Mouse (Mus musculus): ENCODE measurements at regions not wholly inside any gene's neighbourhood (a gene's known extent, or its start where the extent isn't known, plus 50 kb on each side); places are given as distances from the start of the nearest gene placed in this dataset.

GRCm38 (mm10) chr2:168424277-168425099, 143.0 kb upstream of the Kcng1 start:
- H3K4me2 ChIP-seq = no peak overlapping the region
- H3K4me1 ChIP-seq (ENCODE audit: control insufficient read depth, insufficient read depth, low read length) = no peaks in the 10 kb centered on the region
- H3K36me3 ChIP-seq (ENCODE audit: control insufficient read depth, insufficient read depth, low read length) = no peaks in the 10 kb centered on the region
- no peak overlapping the region for H3K9ac ChIP-seq (ENCODE audit: low read depth, low read length)
- H3K4me3 ChIP-seq (ENCODE audit: low read depth, low read length) = no peak overlapping the region
- H3K27ac ChIP-seq (ENCODE audit: low read depth, low read length) = no peak overlapping the region
- peaks cover 33% of the 10 kb centered on the region for H3K27me3 ChIP-seq (ENCODE audit: control insufficient read depth, insufficient read depth, low read length)
- WGBS (ENCODE audit: insufficient replicate concordance) = 76% methylated on average over 20 of the region's 20 CpGs
- no peak for ATAC-seq (replicated peaks; ENCODE audit: insufficient number of reproducible peaks, low FRiP score, low TSS enrichment)
- 0 out of 2 replicates have a peak, but pooled peaks cover 2% of the 10 kb centered on the region for H3K9me3 ChIP-seq (replicated peaks; ENCODE audit: control insufficient read depth, low read length)

- H3K4me3 ChIP-seq (ENCODE audit: low read depth, low read length) = no peak overlapping the region
- no peak overlapping the region for H3K9ac ChIP-seq (ENCODE audit: low read depth, low read length)
- ATAC-seq (replicated peaks; ENCODE audit: insufficient number of reproducible peaks, low FRiP score, low TSS enrichment) = no peak
- 61% methylated on average over 6 of the region's 6 CpGs for WGBS (ENCODE audit: insufficient replicate concordance)
- peaks cover 33% of the 10 kb centered on the region for H3K27me3 ChIP-seq (ENCODE audit: control insufficient read depth, insufficient read depth, low read length)
- 0 out of 2 replicates have a peak, but pooled peaks cover 2% of the 10 kb centered on the region for H3K9me3 ChIP-seq (replicated peaks; ENCODE audit: control insufficient read depth, low read length)
- H3K4me2 ChIP-seq = no peak overlapping the region
- no peaks in the 10 kb centered on the region for H3K4me1 ChIP-seq (ENCODE audit: control insufficient read depth, insufficient read depth, low read length)
- H3K36me3 ChIP-seq (ENCODE audit: control insufficient read depth, insufficient read depth, low read length) = no peaks in the 10 kb centered on the region
- no peak overlapping the region for H3K27ac ChIP-seq (ENCODE audit: low read depth, low read length)
Measured at GRCm38 (mm10) chr2:168423551-168423950, 142.0 kb upstream of the Kcng1 start.

DNA sequence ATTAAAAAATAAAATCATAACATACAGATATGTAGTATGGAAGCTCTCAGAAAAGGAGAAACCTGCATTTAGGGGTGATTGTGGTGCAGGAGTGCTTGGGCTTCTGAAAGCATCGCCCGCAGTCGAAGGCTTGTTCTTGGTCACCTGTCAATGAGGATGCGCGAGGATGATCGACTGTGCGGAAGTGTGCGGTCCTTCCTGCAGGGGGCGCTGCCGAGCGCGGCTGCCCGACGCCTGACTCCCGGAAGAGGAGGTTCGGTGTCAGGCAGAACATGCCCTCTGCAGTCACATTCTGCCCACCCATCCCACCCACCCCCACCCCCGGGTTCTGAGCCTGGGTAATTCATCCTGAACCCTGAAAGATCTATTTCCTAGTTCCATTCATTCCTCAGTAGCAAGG, 133.6 kb upstream of the Kcng1 start:
- ATAC-seq (replicated peaks; ENCODE audit: insufficient number of reproducible peaks, low FRiP score, low TSS enrichment) = no peak
- no peak overlapping the region for H3K4me2 ChIP-seq
- no peaks in the 10 kb centered on the region for H3K4me1 ChIP-seq (ENCODE audit: control insufficient read depth, insufficient read depth, low read length)
- H3K4me3 ChIP-seq (ENCODE audit: low read depth, low read length) = no peak overlapping the region
- peaks cover 27% of the 10 kb centered on the region for H3K27me3 ChIP-seq (ENCODE audit: control insufficient read depth, insufficient read depth, low read length)
- H3K9me3 ChIP-seq (replicated peaks; ENCODE audit: control insufficient read depth, low read length) = no peaks in the 10 kb centered on the region
- H3K27ac ChIP-seq (ENCODE audit: low read depth, low read length) = no peak overlapping the region
- WGBS (ENCODE audit: insufficient replicate concordance) = 24% methylated on average over 17 of the region's 17 CpGs
- no peaks in the 10 kb centered on the region for H3K36me3 ChIP-seq (ENCODE audit: control insufficient read depth, insufficient read depth, low read length)
- no peak overlapping the region for H3K9ac ChIP-seq (ENCODE audit: low read depth, low read length)

- 74% methylated on average over 18 of the region's 18 CpGs for WGBS (ENCODE audit: insufficient replicate concordance)
- peaks cover 27% of the 10 kb centered on the region for H3K27me3 ChIP-seq (ENCODE audit: control insufficient read depth, insufficient read depth, low read length)
Measured at GRCm38 (mm10) chr2:168414110-168414872, 132.8 kb upstream of the Kcng1 start.

GRCm38 (mm10) chr2:168412853-168413252, 131.3 kb upstream of the Kcng1 start:
- H3K27ac ChIP-seq (ENCODE audit: low read depth, low read length) = no peak overlapping the region
- ATAC-seq (replicated peaks; ENCODE audit: insufficient number of reproducible peaks, low FRiP score, low TSS enrichment) = no peak
- H3K9ac ChIP-seq (ENCODE audit: low read depth, low read length) = no peak overlapping the region
- no peaks in the 10 kb centered on the region for H3K4me1 ChIP-seq (ENCODE audit: control insufficient read depth, insufficient read depth, low read length)
- H3K36me3 ChIP-seq (ENCODE audit: control insufficient read depth, insufficient read depth, low read length) = no peaks in the 10 kb centered on the region
- no peak overlapping the region for H3K4me2 ChIP-seq
- WGBS (ENCODE audit: insufficient replicate concordance) = 45% methylated on average over 6 of the region's 6 CpGs
- H3K4me3 ChIP-seq (ENCODE audit: low read depth, low read length) = no peak overlapping the region
- peaks cover 27% of the 10 kb centered on the region for H3K27me3 ChIP-seq (ENCODE audit: control insufficient read depth, insufficient read depth, low read length)
- H3K9me3 ChIP-seq (replicated peaks; ENCODE audit: control insufficient read depth, low read length) = no peaks in the 10 kb centered on the region

More at GRCm38 (mm10) chr2:168414110-168414872, 132.8 kb upstream of the Kcng1 start:
- H3K27ac ChIP-seq (ENCODE audit: low read depth, low read length) = no peak overlapping the region
- no peak overlapping the region for H3K4me2 ChIP-seq
- H3K36me3 ChIP-seq (ENCODE audit: control insufficient read depth, insufficient read depth, low read length) = no peaks in the 10 kb centered on the region
- no peak overlapping the region for H3K4me3 ChIP-seq (ENCODE audit: low read depth, low read length)
- H3K4me1 ChIP-seq (ENCODE audit: control insufficient read depth, insufficient read depth, low read length) = no peaks in the 10 kb centered on the region
- no peak for ATAC-seq (replicated peaks; ENCODE audit: insufficient number of reproducible peaks, low FRiP score, low TSS enrichment)
- H3K9me3 ChIP-seq (replicated peaks; ENCODE audit: control insufficient read depth, low read length) = no peaks in the 10 kb centered on the region
- H3K9ac ChIP-seq (ENCODE audit: low read depth, low read length) = no peak overlapping the region

DNA sequence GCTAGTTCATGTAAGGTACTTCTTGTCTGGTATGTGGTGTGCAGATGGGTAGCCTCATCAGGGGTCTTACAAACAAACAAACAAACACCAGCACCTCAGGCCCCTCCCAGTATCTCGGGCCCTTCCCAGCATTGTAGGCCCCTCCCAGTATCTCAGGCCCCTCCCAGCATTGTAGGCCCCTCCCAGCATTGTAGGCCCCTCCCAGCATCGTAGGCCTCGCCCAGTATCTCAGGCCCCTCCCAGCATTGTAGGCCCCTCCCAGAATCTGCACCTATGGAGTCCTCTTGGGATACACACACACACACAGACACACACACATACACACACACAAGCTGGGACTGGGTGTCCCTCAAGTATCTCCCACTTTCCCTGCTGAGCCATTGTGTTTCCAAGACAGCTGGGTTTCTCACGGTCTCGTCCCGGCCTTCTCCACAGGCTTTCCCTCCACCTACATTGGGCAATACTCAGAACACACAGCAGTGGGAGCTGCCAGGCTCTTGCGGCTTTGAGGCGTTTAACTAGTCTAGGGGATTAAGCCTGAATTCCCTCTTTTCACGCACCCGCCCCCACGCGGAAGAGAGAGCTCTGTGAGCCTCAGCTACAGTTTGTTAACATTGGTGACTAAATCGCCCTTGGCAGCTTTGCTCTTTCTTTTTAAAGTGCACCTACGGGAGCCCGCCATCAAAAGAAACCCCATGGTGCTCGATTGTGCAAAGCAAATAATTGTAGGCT, 121.4 kb upstream of the Kcng1 start:
- ATAC-seq (replicated peaks; ENCODE audit: insufficient number of reproducible peaks, low FRiP score, low TSS enrichment) = no peak
- Histone ChIP-seq H3K4me2 (no peak overlapping the region), H3K9ac (ENCODE audit: low read depth, low read length) (no peak overlapping the region), H3K27me3 (ENCODE audit: control insufficient read depth, insufficient read depth, low read length) (peaks cover 13% of the 10 kb centered on the region; the same call in 1 of the 2 replicates), H3K4me1 (ENCODE audit: control insufficient read depth, insufficient read depth, low read length) (no peaks in the 10 kb centered on the region), H3K36me3 (ENCODE audit: control insufficient read depth, insufficient read depth, low read length) (no peaks in the 10 kb centered on the region), H3K4me3 (ENCODE audit: low read depth, low read length) (no peak overlapping the region), H3K27ac (ENCODE audit: low read depth, low read length) (no peak overlapping the region), H3K9me3 (replicated peaks; ENCODE audit: control insufficient read depth, low read length) (no peaks in the 10 kb centered on the region)
- WGBS (ENCODE audit: insufficient replicate concordance) = 62% methylated on average over 16 of the region's 16 CpGs

GRCm38 (mm10) chr2:168399088-168399709, 117.7 kb upstream of the Kcng1 start:
- Histone ChIP-seq H3K4me1 (ENCODE audit: control insufficient read depth, insufficient read depth, low read length) (no peaks in the 10 kb centered on the region), H3K4me2 (no peak overlapping the region), H3K4me3 (ENCODE audit: low read depth, low read length) (no peak overlapping the region), H3K36me3 (ENCODE audit: control insufficient read depth, insufficient read depth, low read length) (no peaks in the 10 kb centered on the region), H3K9ac (ENCODE audit: low read depth, low read length) (no peak overlapping the region), H3K27me3 (ENCODE audit: control insufficient read depth, insufficient read depth, low read length) (peaks cover 11% of the 10 kb centered on the region), H3K27ac (ENCODE audit: low read depth, low read length) (no peak overlapping the region), H3K9me3 (replicated peaks; ENCODE audit: control insufficient read depth, low read length) (no peaks in the 10 kb centered on the region)
- 80% methylated on average over 14 of the region's 14 CpGs for WGBS (ENCODE audit: insufficient replicate concordance)
- ATAC-seq (replicated peaks; ENCODE audit: insufficient number of reproducible peaks, low FRiP score, low TSS enrichment) = no peak

DNA sequence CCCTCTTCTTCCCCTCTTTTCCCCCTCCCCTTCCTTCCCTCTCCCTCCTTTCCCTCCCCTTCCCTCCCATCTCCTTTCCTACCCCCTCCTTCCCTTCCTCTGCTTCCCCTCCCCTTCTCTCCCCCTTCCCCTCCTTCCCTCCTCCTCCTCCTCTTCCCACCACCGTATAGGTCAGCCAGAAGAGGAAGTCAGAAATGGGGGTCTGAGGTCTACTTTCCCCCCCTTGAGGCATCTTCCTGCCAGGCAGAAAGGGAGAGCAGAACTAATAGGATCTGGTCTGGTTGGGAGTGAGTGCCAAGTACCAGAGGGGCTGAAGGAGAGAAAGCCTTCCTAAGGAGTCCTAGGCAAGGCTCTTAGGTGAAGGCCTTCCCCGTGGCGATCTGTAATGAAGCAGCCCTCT, 114.8 kb upstream of the Kcng1 start:
- H3K36me3 ChIP-seq (ENCODE audit: control insufficient read depth, insufficient read depth, low read length) = no peaks in the 10 kb centered on the region
- H3K27me3 ChIP-seq (ENCODE audit: control insufficient read depth, insufficient read depth, low read length) = peaks cover 7% of the 10 kb centered on the region; the same call in 1 of the 2 replicates
- no peak overlapping the region for H3K4me3 ChIP-seq (ENCODE audit: low read depth, low read length)
- 56% methylated on average over 3 of the region's 3 CpGs for WGBS (ENCODE audit: insufficient replicate concordance)
- no peak overlapping the region for H3K9ac ChIP-seq (ENCODE audit: low read depth, low read length)
- H3K4me2 ChIP-seq = no peak overlapping the region
- no peak for ATAC-seq (replicated peaks; ENCODE audit: insufficient number of reproducible peaks, low FRiP score, low TSS enrichment)
- no peaks in the 10 kb centered on the region for H3K4me1 ChIP-seq (ENCODE audit: control insufficient read depth, insufficient read depth, low read length)
- no peaks in the 10 kb centered on the region for H3K9me3 ChIP-seq (replicated peaks; ENCODE audit: control insufficient read depth, low read length)
- H3K27ac ChIP-seq (ENCODE audit: low read depth, low read length) = no peak overlapping the region
